Mouse (Mus musculus) hindbrain, embryonic 14.5 days (tissue): ENCODE measurements at regions not wholly inside any gene's neighbourhood (a gene's known extent, or its start where the extent isn't known, plus 50 kb on each side); places are given as distances from the start of the nearest gene placed in this dataset.

Source experiments
- ATAC-seq: fragments of 200-750 bp; cut with Nextera tagmentation; 2 replicates; pipeline ENCODE4 v1.8.0; 2017; ENCODE audit warnings: moderate number of reproducible peaks, mild to moderate bottlenecking, moderate TSS enrichment, moderate library complexity; ENCODE audit not compliant: low FRiP score
- DNase-seq: peaks from one replicate; pipeline ENCODE4 v3.0.0-alpha.2; 2015; ENCODE audit warnings: low spot score
- H3K27ac ChIP-seq: fragments of 300-500 bp; sonication (generic); 2 replicates; pipeline ENCODE4 v1.5.1; 2014; ENCODE audit warnings: mild to moderate bottlenecking, moderate library complexity
- H3K27me3 ChIP-seq: fragments of 300-500 bp; sonication (generic); 2 replicates; pipeline ENCODE4 v1.6.1; 2014; ENCODE audit warnings: mild to moderate bottlenecking, low read length, mixed read lengths; ENCODE audit not compliant: control insufficient read depth, insufficient read depth
- H3K36me3 ChIP-seq: fragments of 300-500 bp; sonication (generic); replicated peaks from 2 replicates; pipeline ENCODE4 v1.6.1; 2014; ENCODE audit not compliant: control insufficient read depth, insufficient read depth
- H3K4me1 ChIP-seq: fragments of 300-500 bp; sonication (generic); replicated peaks from 2 replicates; pipeline ENCODE4 v1.6.1; 2014; ENCODE audit warnings: antibody characterized with exemption, low read length, mixed read lengths; ENCODE audit not compliant: control insufficient read depth, insufficient read depth
- H3K4me2 ChIP-seq: fragments of 300-500 bp; sonication (generic); replicated peaks from 2 replicates; pipeline ENCODE4 v1.6.1; 2014; ENCODE audit warnings: mild to moderate bottlenecking, moderate library complexity
- H3K4me3 ChIP-seq: fragments of 300-500 bp; sonication (generic); replicated peaks from 2 replicates; pipeline ENCODE4 v1.5.1; 2014; ENCODE audit warnings: mild to moderate bottlenecking, low read length
- H3K9ac ChIP-seq: fragments of 300-500 bp; sonication (generic); 2 replicates; pipeline ENCODE4 v1.6.1; 2014
- H3K9me3 ChIP-seq: fragments of 300-500 bp; sonication (generic); 2 replicates; pipeline ENCODE4 v1.6.1; 2016; ENCODE audit warnings: low read length; ENCODE audit not compliant: control insufficient read depth
- WGBS: fragments of 180-500 bp; shearing (Covaris S2); extraction: QIAGEN DNeasy Blood & Tissue Kit; methylation state at CpG from one replicate; pipeline ENCODE4 v1.1.7; 2014; 5-methylcytosine and 5-hydroxymethylcytosine counted together

- Histone ChIP-seq H3K4me1 (no peaks in the 10 kb centered on the region), H3K9ac (no peak overlapping the region), H3K27me3 (no peaks in the 10 kb centered on the region), H3K9me3 (no peaks in the 10 kb centered on the region), H3K27ac (no peak overlapping the region), H3K4me3 (no peak overlapping the region), H3K36me3 (no peaks in the 10 kb centered on the region), H3K4me2 (no peak overlapping the region)
- ATAC-seq (no peak), DNase-seq (no peak)
- WGBS, result 75% methylated on average over 4 of the region's 4 CpGs
Measured at GRCm38 (mm10) chr7:88960190-88960589, 443.8 kb downstream of the Tmem135 start.

- ATAC-seq (no peak), DNase-seq (no peak)
- 68% methylated on average over 6 of the region's 6 CpGs for WGBS
- Histone ChIP-seq H3K9ac (no peak overlapping the region), H3K27ac (no peak overlapping the region), H3K27me3 (no peaks in the 10 kb centered on the region), H3K4me3 (no peak overlapping the region), H3K4me1 (no peaks in the 10 kb centered on the region), H3K36me3 (no peaks in the 10 kb centered on the region), H3K9me3 (no peaks in the 10 kb centered on the region), H3K4me2 (no peak overlapping the region)
Measured at GRCm38 (mm10) chr7:88959332-88960124, 444.5 kb downstream of the Tmem135 start.

DNA sequence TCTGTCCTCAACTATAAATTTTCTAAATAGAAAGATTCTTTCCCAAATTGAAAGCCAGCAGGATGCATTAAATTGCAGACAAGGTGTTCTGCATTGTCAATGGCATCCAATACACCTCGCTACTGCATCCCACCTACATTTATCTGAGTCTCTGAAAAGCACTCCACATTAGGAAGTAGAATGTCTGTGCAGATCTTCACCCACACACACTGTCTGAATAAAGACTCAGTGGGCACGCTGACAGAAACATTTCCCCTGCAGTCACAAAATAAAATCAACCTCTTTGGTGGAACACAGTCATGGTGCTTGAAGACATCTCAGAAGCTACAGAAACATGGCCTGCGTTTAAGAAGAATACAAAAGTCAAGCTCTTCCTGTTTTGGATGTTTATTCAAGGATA lies 449.0 kb downstream of the Tmem135 start:
- no peaks in the 10 kb centered on the region for H3K4me1 ChIP-seq
- no peaks in the 10 kb centered on the region for H3K9me3 ChIP-seq
- H3K36me3 ChIP-seq, result no peaks in the 10 kb centered on the region
- no peak overlapping the region for H3K4me3 ChIP-seq
- H3K27ac ChIP-seq, result no peak overlapping the region
- ATAC-seq (no peak), DNase-seq (no peak)
- no peak overlapping the region for H3K9ac ChIP-seq
- WGBS, result 86% methylated on average over 3 of the region's 3 CpGs
- no peak overlapping the region for H3K4me2 ChIP-seq
- no peaks in the 10 kb centered on the region for H3K27me3 ChIP-seq

GRCm38 (mm10) chr7:88945338-88945737 lies 458.7 kb downstream of the Tmem135 start:
- Histone ChIP-seq H3K9ac (no peak overlapping the region), H3K4me2 (no peak overlapping the region), H3K27me3 (no peaks in the 10 kb centered on the region), H3K9me3 (no peaks in the 10 kb centered on the region), H3K36me3 (no peaks in the 10 kb centered on the region), H3K4me1 (no peaks in the 10 kb centered on the region), H3K4me3 (no peak overlapping the region), H3K27ac (no peak overlapping the region)
- DNase-seq, result no peak
- ATAC-seq, result no peak

DNA sequence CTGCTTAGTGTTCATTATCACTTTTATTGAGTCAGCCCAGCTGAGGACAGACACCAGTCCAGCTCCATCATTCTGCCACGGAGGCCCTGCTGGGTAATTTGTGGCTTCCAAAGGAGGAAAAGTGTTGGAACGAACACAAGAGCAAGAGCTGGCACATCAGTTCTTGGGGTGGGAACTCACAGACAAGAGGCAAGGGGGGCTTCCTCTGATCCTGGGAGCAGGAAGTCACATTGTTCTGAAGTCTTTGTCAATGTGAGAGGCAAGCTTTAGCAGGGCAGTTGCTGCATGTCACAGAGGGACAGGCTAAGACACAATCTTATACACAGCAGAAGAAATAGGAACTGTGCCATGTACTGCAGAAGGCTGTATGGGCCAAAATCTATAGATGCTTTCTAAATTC lies 459.1 kb downstream of the Tmem135 start:
- Histone ChIP-seq H3K36me3 (no peaks in the 10 kb centered on the region), H3K27ac (no peak overlapping the region), H3K9me3 (no peaks in the 10 kb centered on the region), H3K27me3 (no peaks in the 10 kb centered on the region), H3K9ac (no peak overlapping the region), H3K4me1 (no peaks in the 10 kb centered on the region), H3K4me2 (no peak overlapping the region), H3K4me3 (no peak overlapping the region)
- 51% methylated on average over 2 of the region's 2 CpGs for WGBS
- no peak for ATAC-seq
- DNase-seq, result no peak

GRCm38 (mm10) chr7:88941246-88941910 lies 462.6 kb downstream of the Tmem135 start:
- Histone ChIP-seq H3K9ac (no peak overlapping the region), H3K4me1 (no peaks in the 10 kb centered on the region), H3K4me3 (no peak overlapping the region), H3K27ac (no peak overlapping the region), H3K4me2 (no peak overlapping the region), H3K36me3 (no peaks in the 10 kb centered on the region), H3K9me3 (no peaks in the 10 kb centered on the region), H3K27me3 (no peaks in the 10 kb centered on the region)
- no peak for DNase-seq
- 63% methylated on average over 9 of the region's 9 CpGs for WGBS
- no peak for ATAC-seq

- no peak for DNase-seq
- Histone ChIP-seq H3K27ac (no peak overlapping the region), H3K4me3 (no peak overlapping the region), H3K4me2 (no peak overlapping the region), H3K9ac (no peak overlapping the region), H3K4me1 (no peaks in the 10 kb centered on the region), H3K36me3 (no peaks in the 10 kb centered on the region), H3K9me3 (no peaks in the 10 kb centered on the region), H3K27me3 (no peaks in the 10 kb centered on the region)
- no peak for ATAC-seq
- WGBS, result 90% methylated on average over 2 of the region's 2 CpGs
Measured at GRCm38 (mm10) chr7:88940196-88940595, 463.8 kb downstream of the Tmem135 start.

DNA sequence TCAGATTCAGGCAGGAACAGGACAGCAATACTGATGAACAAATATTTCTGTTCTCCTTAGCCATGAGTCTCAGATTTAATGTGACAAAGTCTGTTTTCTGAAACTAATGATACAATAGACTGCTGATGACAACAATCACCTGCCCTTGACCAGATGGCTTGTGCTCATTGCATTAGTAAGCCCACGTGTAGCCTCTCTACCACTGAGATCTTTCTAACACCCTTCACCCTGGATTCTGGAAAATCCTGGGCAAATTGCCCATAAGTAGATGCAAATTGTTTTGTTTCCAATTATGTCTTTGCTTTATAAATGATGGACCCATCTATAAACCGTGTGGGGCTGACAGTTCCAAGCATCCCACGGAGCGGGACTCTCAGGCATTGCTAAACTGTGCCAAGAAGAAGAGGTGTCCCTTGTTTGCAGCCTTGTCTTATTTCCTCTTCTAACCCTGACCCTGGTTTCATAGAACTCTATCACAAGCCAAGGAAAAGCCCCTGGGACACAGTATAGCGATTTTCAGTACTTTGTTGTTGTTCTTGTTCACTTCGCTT lies 475.7 kb downstream of the Tmem135 start:
- H3K27me3 ChIP-seq, result no peaks in the 10 kb centered on the region
- peak; percentile 53; the same call in 1 of the 2 replicates for ATAC-seq
- no peak for DNase-seq
- no peaks in the 10 kb centered on the region for H3K4me1 ChIP-seq
- WGBS, result 70% methylated on average over 6 of the region's 6 CpGs
- H3K9me3 ChIP-seq, result no peaks in the 10 kb centered on the region
- no peak overlapping the region for H3K4me2 ChIP-seq
- no peak overlapping the region for H3K9ac ChIP-seq
- H3K4me3 ChIP-seq, result no peak overlapping the region
- no peaks in the 10 kb centered on the region for H3K36me3 ChIP-seq
- H3K27ac ChIP-seq, result no peak overlapping the region
